Mouse (Mus musculus) limb, embryonic 11.5 days (tissue): Measurements from ENCODE around the gene Zfp143. TPM values are rescaled to one million over a fixed set of nuclear protein-coding genes. Genes with fewer than 3 reads are reported as not detected.
A peak's percentile ranks its signal among the peaks of the same experiment; 100 is the strongest.
"Not testable (repeated sequence)": the region's sequence is repeated elsewhere in the genome, so short reads cannot be mapped to it uniquely, and the experiment has no call there.

Experiments used
- ATAC-seq: fragments of 200-750 bp; cut with Nextera tagmentation; 2 replicates; pipeline ENCODE4 v1.8.0; 2017; ENCODE audit warnings: low read depth; ENCODE audit not compliant: insufficient number of reproducible peaks, low FRiP score, low TSS enrichment
- DNase-seq: peaks from one replicate; pipeline ENCODE4 v3.0.0-alpha.2; 2015; ENCODE audit warnings: low spot score
- H3K27ac ChIP-seq: fragments of 300-500 bp; sonication (generic); replicated peaks from 2 replicates; pipeline ENCODE4 v1.5.1; 2014; ENCODE audit warnings: low read depth, mild to moderate bottlenecking, low read length
- H3K27me3 ChIP-seq: fragments of 300-500 bp; sonication (generic); 2 replicates; pipeline ENCODE4 v1.6.1; 2014; ENCODE audit warnings: mild to moderate bottlenecking, low read length, mixed read lengths; ENCODE audit not compliant: control insufficient read depth, insufficient read depth
- H3K36me3 ChIP-seq: fragments of 300-500 bp; sonication (generic); 2 replicates; pipeline ENCODE4 v1.6.1; 2014; ENCODE audit warnings: mild to moderate bottlenecking, low read length, moderate library complexity, mixed read lengths; ENCODE audit not compliant: control insufficient read depth, insufficient read depth
- H3K4me1 ChIP-seq: fragments of 300-500 bp; sonication (generic); 2 replicates; pipeline ENCODE4 v1.6.1; 2014; ENCODE audit warnings: low read length, mixed read lengths; ENCODE audit not compliant: control insufficient read depth, insufficient read depth
- H3K4me2 ChIP-seq: fragments of 300-500 bp; sonication (generic); 2 replicates; pipeline ENCODE4 v1.6.1; 2014; ENCODE audit warnings: low read depth, mild to moderate bottlenecking, moderate library complexity; ENCODE audit not compliant: severe bottlenecking
- H3K4me3 ChIP-seq: fragments of 300-500 bp; sonication (generic); 2 replicates; pipeline ENCODE4 v1.5.1; 2014; ENCODE audit warnings: low read depth, low read length
- H3K9ac ChIP-seq: fragments of 300-500 bp; sonication (generic); 2 replicates; pipeline ENCODE4 v1.6.1; 2014; ENCODE audit warnings: mild to moderate bottlenecking, low read length
- H3K9me3 ChIP-seq: fragments of 300-500 bp; sonication (generic); 2 replicates; pipeline ENCODE4 v1.6.1; 2016; ENCODE audit warnings: low read length; ENCODE audit not compliant: control insufficient read depth
- WGBS: fragments of 180-500 bp; shearing (Covaris S2); extraction: QIAGEN DNeasy Blood & Tissue Kit; methylation state at CpG from one replicate; pipeline ENCODE4 v1.1.7; 2014; 5-methylcytosine and 5-hydroxymethylcytosine counted together
- polyA plus RNA-seq: library from polyadenylated mRNA; unstranded; fragments of >200 nt; fragmentation: Nextera tagmentation; extraction: Ambion mirVana; gene quantifications from 2 replicates; pipeline ENCODE4 v1.2.1, GENCODE M21; 2014

Zfp143 gene
- polyA plus RNA-seq, 1 experiment from 2014 or later, result 27.0 TPM

DNA sequence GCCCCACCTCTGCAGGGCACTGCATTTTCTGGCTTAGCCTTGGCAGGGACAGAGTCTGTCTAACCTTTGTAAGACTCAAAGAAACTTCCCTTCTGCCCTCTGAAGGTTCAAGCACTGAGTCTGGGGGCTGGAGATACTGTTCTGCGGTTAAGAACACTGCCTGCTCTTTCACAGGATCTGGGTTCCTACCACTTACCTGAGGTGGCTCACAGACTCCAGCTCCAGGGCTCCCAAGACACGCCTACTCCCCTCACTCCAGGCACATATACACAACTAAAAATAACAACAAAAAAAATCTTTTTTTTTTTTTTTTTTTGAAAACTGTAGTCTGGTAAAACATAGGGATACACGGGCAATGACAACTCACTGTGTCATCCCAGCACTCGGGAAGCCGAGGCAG is 40.2 kb downstream of the Zfp143 start:
- no peak overlapping the region for H3K27ac ChIP-seq
- 80% methylated on average over 5 of the region's 5 CpGs for WGBS

DNA sequence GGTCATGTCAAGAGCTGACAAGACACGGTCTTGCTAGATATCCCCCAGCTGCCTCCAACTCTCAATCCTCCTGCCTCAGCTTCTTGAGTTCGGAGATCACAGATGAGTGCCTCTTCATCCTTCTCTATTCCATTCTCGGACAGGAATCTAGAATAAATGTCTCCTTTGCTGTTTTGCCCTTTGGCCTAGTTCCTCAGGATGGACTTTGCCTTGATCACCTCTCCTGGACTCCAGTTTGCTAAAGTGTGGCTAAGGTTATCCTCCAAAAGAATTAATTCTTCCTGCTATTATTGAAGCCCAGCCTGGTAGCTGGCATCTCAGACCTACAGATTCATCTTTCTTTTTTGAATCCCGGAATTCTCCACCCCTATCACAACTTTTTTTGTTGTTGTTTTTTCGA is 44.0 kb downstream of the Zfp143 start:
- Histone ChIP-seq H3K27me3 (no peaks in the 10 kb centered on the region), H3K9ac (no peak overlapping the region), H3K4me2 (no peak overlapping the region), H3K4me1 (peaks cover 6% of the 10 kb centered on the region; the same call in 1 of the 2 replicates), H3K9me3 (no peaks in the 10 kb centered on the region), H3K4me3 (no peak overlapping the region), H3K36me3 (no peaks in the 10 kb centered on the region), H3K27ac (no peak overlapping the region)
- WGBS, result 83% methylated on average over 5 of the region's 5 CpGs
- DNase-seq, result no peak
- no peak for ATAC-seq

More for the DNA sequence above, 40.2 kb downstream of the Zfp143 start:
- DNase-seq (no peak), ATAC-seq (no peak)
- no peaks in the 10 kb centered on the region for H3K9me3 ChIP-seq
- no peaks in the 10 kb centered on the region for H3K4me1 ChIP-seq
- no peaks in the 10 kb centered on the region for H3K27me3 ChIP-seq
- H3K4me2 ChIP-seq, result no peak overlapping the region
- H3K9ac ChIP-seq, result no peak overlapping the region
- H3K4me3 ChIP-seq, result no peak overlapping the region
- H3K36me3 ChIP-seq, result no peaks in the 10 kb centered on the region; the same call in 1 of the 2 replicates

DNA sequence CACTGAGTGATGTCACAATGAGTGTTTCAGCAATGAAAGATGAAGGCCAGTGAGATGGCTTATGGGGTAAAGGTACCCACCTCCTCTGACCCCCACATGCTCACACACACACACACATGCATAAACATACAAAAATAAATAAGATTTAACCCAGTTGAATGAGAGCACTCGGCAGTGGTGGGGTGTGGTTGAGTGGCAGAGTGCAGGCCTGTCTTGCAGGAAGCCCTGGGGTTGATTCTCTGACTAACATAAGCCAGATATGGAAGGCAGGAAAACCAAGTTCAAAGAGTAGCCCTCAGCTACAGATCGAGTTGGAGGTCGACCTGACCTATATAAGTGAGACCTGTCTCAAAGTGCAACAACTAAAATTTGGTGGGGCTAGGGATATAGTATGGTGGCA is 45.6 kb downstream of the Zfp143 start:
- H3K36me3 ChIP-seq, result no peaks in the 10 kb centered on the region
- H3K9me3 ChIP-seq, result no peaks in the 10 kb centered on the region
- no peak overlapping the region for H3K27ac ChIP-seq
- H3K4me2 ChIP-seq, result no peak overlapping the region
- ATAC-seq (no peak), DNase-seq (no peak)
- H3K4me3 ChIP-seq, result no peak overlapping the region
- 77% methylated on average over 3 of the region's 3 CpGs for WGBS
- H3K9ac ChIP-seq, result no peak overlapping the region
- no peaks in the 10 kb centered on the region for H3K27me3 ChIP-seq
- peaks cover 6% of the 10 kb centered on the region; the same call in 1 of the 2 replicates for H3K4me1 ChIP-seq

DNA sequence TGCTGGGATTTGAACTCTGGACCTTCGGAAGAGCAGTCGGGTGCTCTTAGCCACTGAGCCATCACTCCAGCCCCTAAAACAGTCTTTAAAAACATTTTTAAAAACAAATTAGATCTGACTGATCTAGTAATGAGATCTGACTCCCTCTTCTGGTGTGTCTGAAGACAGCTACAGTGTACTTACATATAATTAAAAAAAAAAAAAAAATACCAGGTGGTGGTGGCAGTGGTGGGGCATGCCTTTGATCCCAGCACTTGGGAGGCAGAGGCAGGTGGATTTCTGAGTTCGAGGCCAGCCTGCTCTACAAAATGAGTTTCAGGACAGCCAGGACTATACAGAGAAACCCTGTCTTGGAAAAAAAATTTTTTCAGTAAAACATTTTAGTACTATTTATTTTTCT is 47.5 kb downstream of the Zfp143 start:
- H3K9me3 ChIP-seq, H3K4me1 ChIP-seq, H3K27ac ChIP-seq, ATAC-seq, H3K27me3 ChIP-seq, DNase-seq, H3K4me3 ChIP-seq, H3K36me3 ChIP-seq, H3K9ac ChIP-seq, H3K4me2 ChIP-seq: not testable (repeated sequence)
- WGBS, result 96% methylated on average over 3 of the region's 3 CpGs

DNA sequence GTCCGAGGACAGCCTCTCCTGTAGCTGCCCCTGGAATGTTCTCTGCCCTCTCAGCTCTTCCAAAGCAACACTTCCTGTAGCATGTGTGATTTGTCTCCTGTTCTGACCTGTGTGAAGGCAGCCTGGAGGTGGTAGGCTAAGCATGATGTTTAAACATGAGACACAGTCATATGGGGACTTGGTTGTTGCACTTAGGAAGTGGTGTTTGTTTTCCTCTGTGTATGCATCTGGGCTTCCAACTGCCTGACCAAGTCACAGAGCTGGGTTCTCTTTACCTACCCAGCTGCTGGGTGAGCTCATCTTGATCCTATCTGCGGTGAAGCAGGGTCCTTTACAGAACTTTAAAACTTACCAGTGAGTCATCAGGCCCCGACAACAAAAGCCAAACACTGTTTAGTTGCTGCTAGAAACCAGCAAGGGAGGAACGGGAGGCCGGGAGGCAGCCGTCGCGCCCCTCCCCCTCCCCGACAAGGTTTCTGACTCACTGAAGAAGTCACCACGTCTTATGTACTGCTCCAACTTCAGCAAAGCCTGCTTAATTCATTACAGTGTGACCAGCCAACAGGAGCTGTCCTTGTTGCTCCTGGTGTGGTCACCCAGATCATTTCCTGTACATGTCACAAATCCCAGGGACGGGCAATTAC is 48.1 kb downstream of the Zfp143 start:
- ATAC-seq, result no peak
- Histone ChIP-seq H3K36me3 (no peaks in the 10 kb centered on the region), H3K27ac (no peak overlapping the region), H3K9me3 (no peaks in the 10 kb centered on the region), H3K4me1 (peaks cover 6% of the 10 kb centered on the region; the same call in 1 of the 2 replicates), H3K27me3 (no peaks in the 10 kb centered on the region), H3K4me2 (peak overlapping the region; percentile 27; the same call in 1 of the 2 replicates), H3K9ac (peak overlapping the region; percentile 50), H3K4me3 (no peak overlapping the region)
- WGBS, result 19% methylated on average over 11 of the region's 11 CpGs
- peak; percentile 66 for DNase-seq

DNA sequence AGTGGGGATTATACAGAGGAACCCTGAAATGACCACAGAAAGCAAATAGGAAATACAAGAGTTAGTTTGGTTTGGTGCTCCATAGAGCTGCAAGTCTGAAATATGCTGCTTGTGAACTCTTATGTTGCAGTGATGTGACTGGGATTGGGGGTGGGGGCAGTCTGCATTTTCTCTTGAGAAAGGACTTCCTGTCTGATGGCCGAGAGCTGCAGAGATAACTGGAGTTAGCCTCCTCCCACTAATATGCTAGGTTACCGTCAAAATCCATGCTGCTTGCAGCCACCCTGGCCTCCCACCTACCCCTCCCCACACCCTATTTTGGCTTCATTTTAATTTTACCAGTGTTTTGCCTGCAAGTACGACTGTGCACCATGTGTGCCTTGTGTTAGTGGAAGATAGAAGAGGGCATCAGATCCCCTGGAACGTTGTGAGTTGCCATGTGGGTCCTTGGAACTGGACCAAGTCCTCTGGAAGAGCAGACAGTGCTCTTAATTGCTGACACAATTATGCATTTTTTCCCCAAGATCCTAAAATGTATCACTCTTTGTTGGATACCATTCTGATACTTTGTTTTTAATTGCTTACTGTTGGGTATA is 49.1 kb downstream of the Zfp143 start:
- 57% methylated on average over 4 of the region's 4 CpGs for WGBS
- H3K9me3 ChIP-seq, result no peaks in the 10 kb centered on the region
- peaks cover 6% of the 10 kb centered on the region; the same call in 1 of the 2 replicates for H3K4me1 ChIP-seq
- no peak overlapping the region for H3K4me3 ChIP-seq
- no peak overlapping the region for H3K9ac ChIP-seq
- DNase-seq, result no peak
- H3K36me3 ChIP-seq, result no peaks in the 10 kb centered on the region
- no peaks in the 10 kb centered on the region for H3K27me3 ChIP-seq
- no peak overlapping the region for H3K4me2 ChIP-seq
- ATAC-seq, result no peak
- no peak overlapping the region for H3K27ac ChIP-seq

DNA sequence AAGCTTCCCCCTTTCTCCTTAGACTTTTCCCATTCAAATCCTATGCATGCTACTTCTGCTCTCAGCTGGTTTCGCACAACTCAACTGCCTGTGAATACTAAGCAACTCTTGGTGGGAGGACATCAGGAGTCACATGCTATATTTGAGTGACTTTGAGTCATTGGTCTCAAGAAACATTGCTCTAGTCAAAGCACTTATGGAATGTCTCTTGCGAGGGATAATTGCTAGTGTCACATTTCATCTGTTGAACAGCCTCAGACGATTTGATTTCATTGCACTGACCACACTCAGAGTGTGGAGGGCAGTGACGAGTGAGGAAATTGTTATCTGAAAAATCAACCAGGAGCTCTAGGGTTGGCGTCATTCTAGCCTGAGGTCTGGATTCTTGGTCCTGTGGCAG is 53.7 kb downstream of the Zfp143 start:
- H3K4me2 ChIP-seq, result no peak overlapping the region
- H3K27ac ChIP-seq, result no peak overlapping the region
- H3K9me3 ChIP-seq, result no peaks in the 10 kb centered on the region
- H3K9ac ChIP-seq, result no peak overlapping the region
- no peaks in the 10 kb centered on the region for H3K27me3 ChIP-seq
- H3K4me1 ChIP-seq, result no peaks in the 10 kb centered on the region
- WGBS, result 52% methylated on average over 5 of the region's 5 CpGs
- DNase-seq (no peak), ATAC-seq (no peak)
- no peaks in the 10 kb centered on the region for H3K36me3 ChIP-seq
- H3K4me3 ChIP-seq, result no peak overlapping the region

DNA sequence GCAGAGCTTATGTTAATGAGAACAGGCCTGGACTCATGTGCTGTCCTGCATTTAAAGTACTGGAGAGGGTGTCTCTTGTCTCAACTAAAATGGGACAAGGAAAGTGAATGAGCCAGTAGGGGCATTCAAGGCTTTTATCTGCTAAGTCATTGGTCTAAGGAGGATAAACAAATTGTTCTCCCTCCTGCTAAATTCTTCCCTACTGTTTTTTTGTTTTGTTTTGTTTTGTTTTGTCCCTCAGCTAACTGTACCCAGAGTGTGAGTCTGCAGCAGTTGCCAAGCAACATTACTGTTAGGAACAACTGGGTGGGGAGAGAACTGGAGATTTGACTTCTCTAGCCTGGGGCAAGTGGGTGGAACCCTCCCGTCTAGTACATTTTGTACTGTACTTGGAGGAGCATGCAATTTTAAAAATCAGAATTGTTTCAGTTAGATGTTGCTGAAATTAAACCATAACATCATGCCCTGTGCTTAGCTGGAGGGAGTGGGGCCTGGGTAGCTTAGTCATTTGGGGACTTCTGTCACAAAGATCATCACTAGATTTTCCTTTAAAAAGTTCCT is 55.8 kb downstream of the Zfp143 start:
- Histone ChIP-seq H3K4me3 (no peak overlapping the region), H3K4me2 (no peak overlapping the region), H3K4me1 (no peaks in the 10 kb centered on the region), H3K9ac (no peak overlapping the region), H3K9me3 (no peaks in the 10 kb centered on the region), H3K36me3 (no peaks in the 10 kb centered on the region), H3K27me3 (no peaks in the 10 kb centered on the region), H3K27ac (no peak overlapping the region)
- WGBS, result 38% methylated on average over 1 of the region's 1 CpGs
- ATAC-seq, result no peak
- no peak for DNase-seq
